Mouse (Mus musculus): ENCODE measurements at regions not wholly inside any gene's neighbourhood (a gene's known extent, or its start where the extent isn't known, plus 50 kb on each side); places are given as distances from the start of the nearest gene placed in this dataset.
"Not testable (repeated sequence)": the region's sequence is repeated elsewhere in the genome, so short reads cannot be mapped to it uniquely, and the experiment has no call there.

- not testable (repeated sequence) for DNase-seq
These were observed 100.1 kb upstream of the Thrb start for GRCm38 (mm10) chr14:17560001-17560400.

GRCm38 (mm10) chr14:17567927-17568326 is 92.1 kb upstream of the Thrb start:
- DNase-seq, result no peak

- peak in 1 of 2 experiments; percentile 3 for DNase-seq
These were observed 90.9 kb upstream of the Thrb start for GRCm38 (mm10) chr14:17569087-17569636.

GRCm38 (mm10) chr14:17578776-17579175 is 81.3 kb upstream of the Thrb start:
- DNase-seq, result peak in 1 of 2 experiments; percentile 4

DNA sequence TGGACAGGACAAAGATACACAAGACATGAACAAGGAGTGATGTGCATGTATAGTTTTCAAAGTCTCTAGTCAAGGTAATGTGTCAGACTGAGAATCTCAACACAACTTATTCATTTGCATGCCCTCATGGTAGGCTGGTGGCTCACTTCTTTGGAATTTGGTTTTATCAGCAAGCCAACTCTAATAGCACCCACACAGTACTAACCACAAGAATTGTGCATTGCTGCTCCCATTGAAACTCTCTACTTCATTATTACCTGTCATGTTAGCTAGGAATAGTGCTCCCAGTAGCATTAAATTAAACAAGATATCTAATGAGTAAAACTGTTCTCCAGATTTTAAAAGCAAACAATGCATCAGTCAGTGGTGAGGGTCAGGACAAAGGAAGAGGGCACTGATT is 70.5 kb upstream of the Thrb start:
- DNase-seq, result no peak

DNA sequence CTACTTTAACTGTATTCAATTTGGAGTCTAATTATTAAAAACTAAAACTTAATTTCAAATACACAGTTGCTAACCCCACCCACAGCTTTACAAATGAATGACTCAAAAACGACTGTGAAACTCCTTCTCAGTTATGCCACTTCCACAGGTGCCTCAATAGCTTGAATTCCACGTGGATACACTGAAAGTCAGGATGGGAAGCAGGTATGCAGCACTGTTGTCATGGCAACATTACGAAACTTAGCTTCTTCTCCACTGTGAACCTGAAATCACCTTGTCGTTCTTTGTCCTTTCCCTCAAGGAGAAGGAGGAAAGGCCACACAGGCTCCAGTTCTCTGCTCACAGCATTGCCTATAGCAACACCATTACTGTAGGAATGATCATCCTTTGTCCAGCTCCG is 60.5 kb upstream of the Thrb start:
- no peak for DNase-seq

DNA sequence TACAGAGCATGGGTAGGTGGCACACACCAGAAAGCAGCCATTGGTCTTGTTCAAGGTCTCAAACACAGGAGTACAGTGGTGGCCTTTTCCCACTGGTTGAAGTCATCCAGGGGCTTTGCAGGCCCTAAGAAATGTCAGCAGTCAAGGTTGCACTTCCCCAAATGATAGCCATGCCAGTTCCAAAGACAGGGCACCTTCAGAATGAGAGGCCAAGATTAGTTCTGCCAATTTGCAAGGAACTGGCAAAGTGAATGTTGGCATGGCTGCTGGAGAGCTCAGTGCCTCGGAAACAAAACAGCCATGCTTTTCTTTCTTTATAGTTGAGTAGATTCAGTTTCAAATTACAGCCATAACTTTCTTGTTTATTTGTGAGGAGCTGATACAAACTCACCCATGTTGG is 57.7 kb upstream of the Thrb start:
- DNase-seq, result peak in 1 of 2 experiments; percentile 13

DNA sequence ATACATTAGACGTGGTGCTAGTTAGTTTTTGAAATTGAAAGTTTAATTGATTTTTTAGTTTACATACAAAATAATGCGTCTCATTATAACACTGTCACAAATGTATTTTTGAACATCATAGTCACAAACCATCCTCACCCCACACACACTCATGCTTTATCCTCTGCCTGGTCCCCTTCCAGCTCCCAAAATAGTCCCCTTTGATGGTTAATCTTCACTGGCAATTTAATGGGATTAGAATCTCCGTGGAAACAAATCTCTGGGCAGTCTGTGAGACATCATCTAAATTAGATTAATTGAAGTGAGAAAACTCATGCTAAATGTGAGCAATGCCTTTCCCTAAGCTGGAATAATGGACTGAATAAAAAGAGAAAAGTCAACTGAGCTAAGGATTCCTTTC is 54.0 kb upstream of the Thrb start:
- DNase-seq, result peak in 1 of 2 experiments; percentile 24

GRCm38 (mm10) chr14:17607186-17607585 is 52.9 kb upstream of the Thrb start:
- peak in 1 of 2 experiments; percentile 22 for DNase-seq
